Mouse (Mus musculus) cerebellum, adult 2 months (tissue): Measurements from ENCODE around the gene Mif.

Source experiments
- CTCF ChIP-seq: fragments of 200-500 bp; IDR thresholded peaks from 2 replicates; pipeline ENCODE4 v1.5.1; 2011; ENCODE audit warnings: low read depth, mild to moderate bottlenecking, control low read depth, low read length, moderate library complexity, borderline replicate concordance; ENCODE audit not compliant: insufficient read depth
- POLR2A ChIP-seq: fragments of 200-500 bp; IDR thresholded peaks from 2 replicates; pipeline ENCODE4 v1.6.1; 2011; ENCODE audit warnings: low read length, control low read depth, borderline replicate concordance; ENCODE audit not compliant: insufficient read depth

- TF ChIP-seq CTCF (no peak), POLR2A (no peak)
Measured at GRCm38 (mm10) chr10:75904391-75904790, 44.4 kb upstream of the Mif start.
